Mouse (Mus musculus) E14TG2a.4 (cell line): Measurements from ENCODE around the gene Itgb3.

Experiments
- H3K27me3 ChIP-seq: 2 replicates; pipeline ENCODE4 v1.6.1; 2014; ENCODE audit warnings: low read length, control low read depth; ENCODE audit not compliant: insufficient read depth
- H3K36me3 ChIP-seq: 2 replicates; pipeline ENCODE4 v1.6.1; 2014; ENCODE audit warnings: low read length, control low read depth; ENCODE audit not compliant: insufficient read depth
- H3K4me1 ChIP-seq: replicated peaks from 2 replicates; pipeline ENCODE4 v1.6.1; 2014; ENCODE audit warnings: low read depth, low read length, control low read depth
- H3K4me3 ChIP-seq: replicated peaks from 2 replicates; pipeline ENCODE4 v1.5.1; 2014; ENCODE audit warnings: mild to moderate bottlenecking, low read length
- H3K9me3 ChIP-seq: 2 replicates; pipeline ENCODE4 v1.6.1; 2014; ENCODE audit warnings: low read length, control low read depth
- CTCF ChIP-seq: conservative IDR thresholded peaks from 2 replicates; pipeline ENCODE4 v1.5.1; 2014; ENCODE audit warnings: low read length
- NANOG ChIP-seq: IDR thresholded peaks from 2 replicates; pipeline ENCODE4 v1.6.1; 2014; ENCODE audit warnings: borderline replicate concordance, low read length, mixed read lengths
- POU5F1 ChIP-seq: IDR thresholded peaks from 2 replicates; pipeline ENCODE4 v1.6.1; 2014; ENCODE audit warnings: low read length, borderline replicate concordance

Gene Itgb3

GRCm38 (mm10) chr11:104619084-104620022 lies 11.6 kb downstream of the Itgb3 start:
- TF ChIP-seq CTCF (no peak), NANOG (no peak), POU5F1 (no peak)
- Histone ChIP-seq H3K27me3 (peaks cover 6% of the 10 kb centered on the region; the same call in 1 of the 2 replicates), H3K9me3 (no peaks in the 10 kb centered on the region), H3K4me1 (peaks cover 40% of the 10 kb centered on the region), H3K4me3 (peak overlapping the region; percentile 21; the same call in 1 of the 2 replicates), H3K36me3 (no peaks in the 10 kb centered on the region)

GRCm38 (mm10) chr11:104622040-104622962 lies 14.5 kb downstream of the Itgb3 start:
- Histone ChIP-seq H3K4me1 (peaks cover 68% of the 10 kb centered on the region), H3K27me3 (0 out of 2 replicates have a peak, but pooled peaks cover 2% of the 10 kb centered on the region), H3K9me3 (no peaks in the 10 kb centered on the region), H3K36me3 (no peaks in the 10 kb centered on the region), H3K4me3 (no peak overlapping the region)
- no peak for TF ChIP-seq NANOG
- no peak for TF ChIP-seq CTCF
- no peak for TF ChIP-seq POU5F1

- H3K4me3 ChIP-seq = peak overlapping the region; percentile 14; the same call in 1 of the 2 replicates
- H3K36me3 ChIP-seq = no peaks in the 10 kb centered on the region
- H3K9me3 ChIP-seq = no peaks in the 10 kb centered on the region
- H3K27me3 ChIP-seq = no peaks in the 10 kb centered on the region
- TF ChIP-seq POU5F1 (no peak), NANOG (no peak), CTCF (no peak)
- H3K4me1 ChIP-seq = peaks cover 62% of the 10 kb centered on the region
Observed at GRCm38 (mm10) chr11:104624791-104625391, 17.1 kb downstream of the Itgb3 start.

- H3K4me3 ChIP-seq = peak overlapping the region; percentile 14; the same call in 1 of the 2 replicates
- TF ChIP-seq NANOG (no peak), POU5F1 (no peak), CTCF (no peak)
- H3K4me1 ChIP-seq = peaks cover 53% of the 10 kb centered on the region
- H3K9me3 ChIP-seq = no peaks in the 10 kb centered on the region
- H3K36me3 ChIP-seq = no peaks in the 10 kb centered on the region
- no peaks in the 10 kb centered on the region for H3K27me3 ChIP-seq
Observed at GRCm38 (mm10) chr11:104625453-104626402, 17.9 kb downstream of the Itgb3 start.

GRCm38 (mm10) chr11:104626635-104627034 lies 18.8 kb downstream of the Itgb3 start:
- TF ChIP-seq POU5F1 (no peak), NANOG (no peak), CTCF (no peak)
- Histone ChIP-seq H3K36me3 (no peaks in the 10 kb centered on the region), H3K4me3 (no peak overlapping the region), H3K9me3 (no peaks in the 10 kb centered on the region), H3K4me1 (peaks cover 51% of the 10 kb centered on the region), H3K27me3 (no peaks in the 10 kb centered on the region)

- Histone ChIP-seq H3K36me3 (no peaks in the 10 kb centered on the region), H3K27me3 (no peaks in the 10 kb centered on the region), H3K4me1 (peaks cover 44% of the 10 kb centered on the region), H3K4me3 (no peak overlapping the region), H3K9me3 (no peaks in the 10 kb centered on the region)
- TF ChIP-seq POU5F1 = no peak
- no peak for TF ChIP-seq CTCF
- TF ChIP-seq NANOG = no peak
Observed at GRCm38 (mm10) chr11:104627616-104628301, 20.0 kb downstream of the Itgb3 start.

- Histone ChIP-seq H3K27me3 (no peaks in the 10 kb centered on the region), H3K36me3 (no peaks in the 10 kb centered on the region), H3K4me1 (peaks cover 43% of the 10 kb centered on the region), H3K9me3 (no peaks in the 10 kb centered on the region), H3K4me3 (no peak overlapping the region)
- TF ChIP-seq POU5F1 (no peak), CTCF (no peak), NANOG (no peak)
Observed at GRCm38 (mm10) chr11:104628566-104628965, 20.8 kb downstream of the Itgb3 start.
